Mouse (Mus musculus) left cerebral cortex, adult 9 months (tissue): Measurements from ENCODE around the gene Olfr681.
"Not testable (repeated sequence)": the region's sequence is repeated elsewhere in the genome, so short reads cannot be mapped to it uniquely, and the experiment has no call there.

ENCODE experiments used
- DNase-seq, 2 experiments: peaks; one replicate each; pipeline ENCODE4 v3.0.0; 2022; ENCODE audit warnings: low spot score in 2 of 2

Olfr681 gene

DNA sequence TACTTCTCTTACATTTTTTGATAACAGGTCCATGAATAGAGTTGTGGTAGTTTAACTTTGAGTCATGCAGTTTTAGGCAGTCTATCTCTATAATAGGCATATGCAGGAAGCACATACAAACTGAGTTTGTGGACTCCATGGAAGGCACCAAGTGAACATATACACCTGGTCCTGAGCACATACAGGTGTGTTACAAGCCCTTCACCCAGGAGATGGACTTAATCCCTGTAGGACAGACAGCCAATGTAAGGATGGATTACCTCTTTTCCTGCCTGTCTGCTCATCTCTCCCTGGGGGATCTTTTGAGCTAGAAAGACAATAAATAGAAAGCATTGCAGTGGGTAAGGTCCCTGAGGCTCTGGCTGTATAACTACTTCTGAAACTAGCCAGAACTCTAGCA, at the start of gene Olfr681:
Gene Olfr681 (plus strand): TSS at position 301 of the 400 bp plus-strand sequence.
- DNase-seq = no peak

DNA sequence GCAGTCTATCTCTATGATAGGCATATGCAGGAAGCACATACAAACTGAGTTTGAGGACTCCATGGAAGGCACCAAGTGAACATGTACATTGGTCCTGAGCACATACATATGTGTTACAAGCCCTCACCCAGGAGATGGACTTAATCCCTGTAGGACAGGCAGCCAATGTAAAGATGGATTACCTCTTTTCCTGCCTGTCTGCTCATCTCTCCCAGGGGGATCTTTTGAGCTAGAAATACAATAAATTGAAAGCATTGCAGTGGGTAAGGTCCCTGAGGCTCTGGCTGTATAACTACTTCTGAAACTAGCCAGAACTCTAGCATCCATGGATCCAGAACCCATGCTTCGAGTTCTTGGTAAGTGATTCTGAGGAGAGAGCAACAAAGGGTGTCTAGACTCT, 35.7 kb upstream of the Olfr681 start, which contains the start of gene Olfr679:
Gene Olfr679 (plus strand): TSS at position 301 of the 400 bp plus-strand sequence.
- DNase-seq = no peak

GRCm38 (mm10) chr7:105092717-105093116, 23.9 kb upstream of the Olfr681 start, which contains the start of gene Olfr680-ps1:
TSS of gene Olfr680-ps1 (minus strand) at chr7:105092817.
- DNase-seq = not testable (repeated sequence)

GRCm38 (mm10) chr7:105141275-105141674, 24.6 kb downstream of the Olfr681 start:
- no peak for DNase-seq

DNA sequence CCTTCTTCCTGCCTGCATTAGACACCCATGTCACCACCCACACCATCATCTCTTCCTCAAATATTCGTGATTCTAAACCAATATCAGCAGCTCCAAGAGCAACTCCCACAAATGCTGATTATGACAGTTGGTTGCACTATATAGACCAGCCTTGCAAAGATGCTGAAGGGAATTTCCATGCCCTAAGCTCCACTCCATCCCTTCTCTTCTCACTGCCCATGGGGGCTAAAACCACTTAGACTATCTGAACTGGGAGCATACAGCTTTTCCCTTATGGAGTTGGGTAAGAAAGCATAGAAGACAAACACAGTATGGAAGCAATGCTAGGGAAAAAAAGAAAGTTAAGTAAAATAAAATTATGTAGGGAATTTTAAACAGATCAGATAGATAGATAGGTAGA, 30.3 kb downstream of the Olfr681 start, which contains the start of gene Olfr683:
Gene Olfr683 (minus strand): TSS at position 101 of the 400 bp plus-strand sequence.
- no peak for DNase-seq

- no peak for DNase-seq
Measured at GRCm38 (mm10) chr7:105163553-105163952, 46.9 kb downstream of the Olfr681 start, which contains the start of gene Olfr684. TSS of gene Olfr684 (minus strand) at chr7:105163653.

DNA sequence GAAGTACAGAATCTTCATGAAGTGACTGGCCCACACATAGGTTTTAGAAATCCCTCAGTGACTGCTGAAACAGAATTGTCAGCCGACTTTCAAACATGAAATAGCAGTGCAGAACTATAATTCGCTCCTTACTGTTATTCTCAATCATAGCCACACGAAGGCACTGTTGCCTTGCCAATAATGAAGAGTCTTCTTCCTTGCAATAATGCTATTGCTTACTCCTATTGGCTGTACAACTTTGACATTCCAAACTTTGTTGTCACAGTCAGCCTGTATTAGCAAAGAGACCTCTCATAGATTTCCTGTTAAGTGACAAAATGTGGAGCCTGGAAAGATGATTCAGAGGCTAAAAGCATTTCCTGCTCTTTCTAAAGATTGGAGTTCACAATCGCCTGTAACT, 54.1 kb downstream of the Olfr681 start:
- peak in 1 of 2 experiments; percentile 30 for DNase-seq
